Mouse (Mus musculus) left cerebral cortex, adult 6 months (tissue): ENCODE data around the gene Scd2. TPM values are rescaled to one million over a fixed set of nuclear protein-coding genes. Genes with fewer than 3 reads are reported as not detected.

ENCODE experiments used
- long read RNA-seq, 2 experiments: library from polyadenylated mRNA; unstranded; transcript quantifications; one replicate each; pipeline ENCODE4 v2.0.0; 2019 to 2020
- polyA plus RNA-seq: library from polyadenylated mRNA; unstranded; fragments of <200 nt; fragmentation: Nextera tagmentation; gene quantifications from 2 replicates; pipeline ENCODE4 v1.2.3, GENCODE M21; 2021

Gene Scd2
- 133 and 153 TPM in 2 replicates for polyA plus RNA-seq
- long read RNA-seq, experiment 1, full-length matches to known transcripts, result 656 of 1,036 reads
- long read RNA-seq, experiment 1, partial matches to known transcripts, result 71 of 1,036 reads
- long read RNA-seq, experiment 1, other reads (novel, unspliced or antisense), result 309 of 1,036 reads
- long read RNA-seq, experiment 2, full-length matches to known transcripts, result 72 of 381 reads
- long read RNA-seq, experiment 2, partial matches to known transcripts, result 14 of 381 reads
- long read RNA-seq, experiment 2, other reads (novel, unspliced or antisense), result 295 of 381 reads

DNA sequence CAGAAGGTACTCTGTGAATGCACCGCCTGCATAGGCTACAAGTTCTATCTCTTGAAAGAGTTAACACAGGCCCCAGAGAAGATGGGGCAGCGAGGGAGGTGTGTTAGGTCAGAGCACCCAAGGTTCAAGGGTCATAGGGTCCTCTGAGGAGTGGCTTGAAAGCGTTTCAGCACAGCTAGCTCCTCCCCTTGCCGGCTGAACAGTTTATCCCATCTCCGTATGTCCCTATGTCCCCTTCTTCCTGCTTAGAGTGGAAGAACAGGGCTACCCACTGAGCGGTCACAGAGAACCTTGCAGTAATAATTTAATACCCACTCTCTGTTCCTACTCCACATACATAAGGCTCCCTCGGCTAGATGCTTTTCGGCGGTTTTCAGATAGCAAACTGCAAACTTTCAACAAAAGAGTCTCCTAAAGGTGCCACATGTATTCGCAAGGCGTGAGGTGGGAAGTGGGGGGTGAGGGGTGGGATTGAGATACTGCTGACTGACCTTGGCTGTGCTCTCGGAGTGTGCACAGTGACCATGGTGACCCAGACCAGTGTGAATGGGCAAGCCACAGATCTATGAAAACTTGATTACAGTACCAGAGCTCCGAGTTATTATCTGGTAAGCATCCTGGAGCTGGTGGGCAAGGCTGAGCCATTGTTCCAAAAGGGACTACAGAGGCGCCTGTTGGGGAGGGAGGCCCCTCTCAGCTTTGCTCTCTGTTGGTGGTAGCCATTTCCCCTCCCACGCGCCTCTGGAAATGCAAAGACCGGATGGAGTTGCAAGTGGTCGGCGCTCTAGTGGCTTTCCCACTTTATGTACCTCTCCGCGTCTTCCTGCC is at the start of gene Scd2:
TSS of gene Scd2 (plus strand) at position 734 of the 828 bp plus-strand sequence.

DNA sequence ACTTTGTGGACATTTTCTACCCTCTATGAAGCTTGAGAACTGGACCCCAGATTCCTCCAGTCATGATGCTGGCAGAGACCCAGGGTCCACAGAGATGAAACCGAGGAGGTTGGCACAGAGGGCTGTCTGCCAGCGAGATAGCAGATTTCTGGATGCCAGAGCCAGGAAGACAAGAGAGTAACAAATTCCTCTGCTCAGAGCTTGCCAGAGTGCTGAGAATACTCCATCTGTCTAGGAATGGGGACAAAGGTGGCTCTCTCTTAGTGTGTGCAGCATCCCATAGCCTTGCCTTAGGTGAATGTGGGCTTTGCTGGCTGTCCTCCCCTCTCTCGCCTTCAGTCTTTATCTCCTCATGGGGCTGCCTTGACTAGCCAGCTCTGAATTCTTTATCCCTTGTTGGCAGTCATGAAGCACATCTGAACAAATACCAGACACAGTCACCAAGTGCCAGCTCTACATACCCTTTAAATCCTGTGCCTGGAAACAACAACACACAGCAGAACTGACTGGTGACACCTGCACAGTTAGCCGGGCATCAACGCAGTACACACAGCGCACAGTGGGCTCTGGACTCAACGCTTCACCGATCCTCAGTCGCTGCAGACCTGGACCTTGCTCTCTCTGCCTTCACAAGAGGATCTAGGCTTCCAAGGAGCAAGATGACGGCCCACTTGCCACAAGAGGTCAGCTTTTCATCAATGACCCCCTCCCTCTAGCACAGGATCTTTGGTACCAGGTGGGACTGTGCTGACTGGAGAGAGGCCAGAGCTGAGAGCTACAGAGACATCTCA is 39.6 kb downstream of the Scd2 start, which contains the start of gene Scd4:
TSS of gene Scd4 (plus strand) at position 260 of the 791 bp plus-strand sequence.

Other genes with a start within 250 kb of the Scd2 start
- 8.3 and 11.2 TPM in 2 replicates for gene Erlin1, start 223.9 kb upstream of the Scd2 start, polyA plus RNA-seq
- gene Chuk, start 186.2 kb upstream of the Scd2 start, polyA plus RNA-seq, result 2.7 and 4.9 TPM in 2 replicates
- gene Cwf19l1, start 157.8 kb upstream of the Scd2 start, polyA plus RNA-seq, result 18.8 and 23.4 TPM in 2 replicates
- 80.3 and 99.0 TPM in 2 replicates for gene Bloc1s2, start 147.2 kb upstream of the Scd2 start, polyA plus RNA-seq
- gene Pkd2l1, start 101.2 kb upstream of the Scd2 start, polyA plus RNA-seq, result 0.10 and 0.11 TPM in 2 replicates
- 4.9 and 6.7 TPM in 2 replicates for gene Scd3, start 90.4 kb upstream of the Scd2 start, polyA plus RNA-seq
- gene Scd4, start 39.4 kb downstream of the Scd2 start, polyA plus RNA-seq, result 0.13 and 0.24 TPM in 2 replicates
- gene Scd1, start 114.2 kb downstream of the Scd2 start, polyA plus RNA-seq, result 19.2 and 22.1 TPM in 2 replicates
- 0.11 TPM in 2 replicates for gene Wnt8b, start 199.8 kb downstream of the Scd2 start, polyA plus RNA-seq